Mouse (Mus musculus): ENCODE measurements at regions not wholly inside any gene's neighbourhood (a gene's known extent, or its start where the extent isn't known, plus 50 kb on each side); places are given as distances from the start of the nearest gene placed in this dataset.

GRCm38 (mm10) chr14:25263121-25263520 is 195.9 kb upstream of the Zmiz1 start:
- no peak for TF ChIP-seq POLR2A (IDR thresholded peaks at IDR 0.05; ENCODE audit: borderline replicate concordance, insufficient read depth, low read length)
- TF ChIP-seq CTCF (IDR thresholded peaks at IDR 0.05; ENCODE audit: borderline replicate concordance, insufficient read depth, low read depth, low read length) = no peak

All from cerebellum, adult 2 months (tissue).